Mouse (Mus musculus) lung, adult 2 months (tissue): ENCODE results near the gene Agr3.

Source experiments
- CTCF ChIP-seq: fragments of 200-500 bp; IDR thresholded peaks from 2 replicates; pipeline ENCODE4 v1.5.1; 2011; ENCODE audit warnings: mild to moderate bottlenecking, low read length, control low read depth; ENCODE audit not compliant: insufficient read depth
- POLR2A ChIP-seq: fragments of 200-500 bp; IDR thresholded peaks from 2 replicates; pipeline ENCODE4 v1.6.1; 2011; ENCODE audit warnings: low read depth, mild to moderate bottlenecking, control low read depth, low read length, borderline replicate concordance; ENCODE audit errors: extremely low read depth

DNA sequence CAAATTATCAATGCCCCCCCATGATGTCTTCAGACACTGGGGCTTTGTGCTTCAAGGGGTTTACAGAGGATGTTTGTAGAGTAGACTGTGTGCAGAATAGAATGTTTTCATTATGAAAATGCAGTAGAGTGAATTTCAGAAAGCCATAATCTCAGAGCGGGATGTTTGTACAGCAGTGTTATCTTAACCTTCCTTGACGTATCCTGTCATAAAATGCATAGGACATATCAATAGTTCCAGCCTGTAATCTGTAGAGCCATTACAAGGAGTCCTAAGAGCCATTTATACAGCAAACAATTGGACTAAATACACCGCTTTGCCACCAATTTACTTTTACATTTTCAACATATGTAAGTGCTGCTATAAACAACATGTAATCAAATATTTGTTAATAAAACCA is 68.2 kb downstream of the Agr3 start:
- no peak for TF ChIP-seq POLR2A
- no peak for TF ChIP-seq CTCF
